Comparison of ENCODE assay signal across 8 mouse cellular contexts in the genomic region with DNA sequence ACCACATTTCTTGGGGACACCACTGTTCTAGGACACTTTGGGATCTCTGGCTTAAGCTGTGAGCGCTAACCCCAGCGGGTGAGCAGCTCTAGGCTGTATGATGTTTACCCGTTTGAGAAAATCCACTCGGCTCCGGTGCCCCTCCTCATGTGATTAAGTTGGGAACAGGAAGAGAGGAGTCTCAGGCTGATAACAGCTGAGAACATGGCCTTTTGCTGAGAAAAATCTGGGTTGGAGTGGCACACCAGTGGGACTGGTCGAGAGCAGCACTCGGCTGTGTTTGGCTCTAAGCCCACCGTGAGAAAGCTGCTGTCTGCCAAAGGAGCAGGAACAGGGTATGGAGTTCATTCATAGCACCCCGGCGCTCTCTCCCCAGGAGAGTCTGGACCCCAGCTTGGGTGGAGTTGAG. TPM values are rescaled to one million over a fixed set of nuclear protein-coding genes. Genes with fewer than 3 reads are reported as not detected.
A peak's percentile ranks its signal among the peaks of the same experiment; 100 is the strongest.
DNase-seq lines count a peak whose midpoint lies in the region; ATAC-seq and TF ChIP-seq lines count a peak whose summit lies in the region.

No protein-coding gene starts in this region.

- H3K27ac ChIP-seq in intestine, postnatal 0 days (ENCODE audit: low read depth, low read length), result no peak overlapping the region
- H3K27ac ChIP-seq in neural tube, embryonic 12.5 days, result no peak overlapping the region

- TF ChIP-seq CTCF in intestine, postnatal 0 days (IDR thresholded peaks at IDR 0.05; ENCODE audit: low read depth), result no peak

- peaks cover 7% of the 10 kb centered on the region; the same call in 1 of the 2 replicates for H3K4me1 ChIP-seq in intestine, postnatal 0 days (replicated peaks; ENCODE audit: control insufficient read depth, insufficient read depth, low read length)
- peaks cover 54% of the 10 kb centered on the region for H3K4me1 ChIP-seq in neural tube, embryonic 12.5 days

- H3K27me3 ChIP-seq in intestine, postnatal 0 days (replicated peaks; ENCODE audit: control insufficient read depth, insufficient read depth, low read length), result peaks cover 19% of the 10 kb centered on the region
- peaks cover 21% of the 10 kb centered on the region for H3K27me3 ChIP-seq in neural tube, embryonic 12.5 days (replicated peaks)

- WGBS in intestine, postnatal 0 days, result 22% methylated on average over 10 of the region's 10 CpGs
- 17% methylated on average over 10 of the region's 10 CpGs for WGBS in neural tube, embryonic 12.5 days

- peak overlapping the region; percentile 93; the same call in 1 of the 2 replicates for H3K4me3 ChIP-seq in intestine, postnatal 0 days (ENCODE audit: low read depth, low read length)
- peak overlapping the region; percentile 92 for H3K4me3 ChIP-seq in neural tube, embryonic 12.5 days

- H3K36me3 ChIP-seq in intestine, postnatal 0 days (ENCODE audit: control insufficient read depth, insufficient read depth), result no peaks in the 10 kb centered on the region
- no peaks in the 10 kb centered on the region for H3K36me3 ChIP-seq in neural tube, embryonic 12.5 days

- peak; percentile 62 for DNase-seq in adrenal gland, postnatal 10 days
- DNase-seq in adrenal gland, adult 2 months, result no peak
- DNase-seq in testis, postnatal 10 days (ENCODE audit: low spot score), result peak; percentile 49
- no peak for DNase-seq in testis, postnatal 14 days (ENCODE audit: low spot score)
- no peak for DNase-seq in spleen, postnatal 36 days (ENCODE audit: low spot score in 2 of 2)

- H3K4me2 ChIP-seq in intestine, postnatal 0 days (replicated peaks; ENCODE audit: low read depth), result peak overlapping the region; percentile 99
- peak overlapping the region; percentile 99 for H3K4me2 ChIP-seq in neural tube, embryonic 12.5 days (replicated peaks)

- H3K9ac ChIP-seq in intestine, postnatal 0 days (ENCODE audit: low read depth, low read length), result no peak overlapping the region
- peak overlapping the region; percentile 93; the same call in 1 of the 2 replicates for H3K9ac ChIP-seq in neural tube, embryonic 12.5 days

- H3K9me3 ChIP-seq in intestine, postnatal 0 days (ENCODE audit: control insufficient read depth), result no peaks in the 10 kb centered on the region
- no peaks in the 10 kb centered on the region for H3K9me3 ChIP-seq in neural tube, embryonic 12.5 days

- no peak for ATAC-seq in intestine, postnatal 0 days
- no peak for ATAC-seq in neural tube, embryonic 12.5 days (ENCODE audit: low FRiP score, low read depth)
- ATAC-seq in activated CD4-positive, CD25-positive, alpha-beta regulatory T cell, adult 4 months, result no peak

RNA-seq across cellular contexts. Expression of a gene that starts 3.2 kb away (rescaled TPM):
- total RNA-seq in adrenal gland, postnatal 10 days (2021), result 10 to 100 TPM; 30.1 to 37.9 TPM
- 10 to 100 TPM; 36.5 to 46.0 TPM for total RNA-seq in adrenal gland, adult 2 months (2021)
- 59.5 and 60.3 TPM in 2 replicates for polyA plus RNA-seq in adrenal gland, adult 2 months (2012; rRNA removed)
- polyA plus RNA-seq in intestine, postnatal 0 days (2015; fragmentation: Nextera tagmentation; extraction: Ambion mirVana), result 6.1 and 8.9 TPM in 2 replicates
- polyA plus RNA-seq in neural tube, embryonic 12.5 days (2016; fragmentation: Nextera tagmentation; extraction: Ambion mirVana), result 8.1 and 8.6 TPM in 2 replicates
- polyA plus RNA-seq in activated CD4-positive, CD25-positive, alpha-beta regulatory T cell, adult 4 months (2017; shearing (Covaris generic)), result 1 to 10 TPM; 3.6 TPM

RNA-seq across cellular contexts. Expression of a gene that starts 23.0 kb away (rescaled TPM):
- total RNA-seq in adrenal gland, postnatal 10 days (2021), result 10 to 100 TPM; 11.2 to 15.0 TPM
- total RNA-seq in adrenal gland, adult 2 months (2021), result 10 to 100 TPM in 1 of 2 experiments, 1 to 10 TPM in 1; 7.8 to 15.7 TPM
- polyA plus RNA-seq in adrenal gland, adult 2 months (2012; rRNA removed), result 21.6 and 22.0 TPM in 2 replicates
- 6.7 and 7.4 TPM in 2 replicates for polyA plus RNA-seq in intestine, postnatal 0 days (2015; fragmentation: Nextera tagmentation; extraction: Ambion mirVana)
- polyA plus RNA-seq in neural tube, embryonic 12.5 days (2016; fragmentation: Nextera tagmentation; extraction: Ambion mirVana), result 18.3 and 18.4 TPM in 2 replicates
- polyA plus RNA-seq in activated CD4-positive, CD25-positive, alpha-beta regulatory T cell, adult 4 months (2017; shearing (Covaris generic)), result 1 to 10 TPM; 1.3 to 1.5 TPM

RNA-seq across cellular contexts. Expression of a gene that starts 41.6 kb away (rescaled TPM):
- total RNA-seq in adrenal gland, postnatal 10 days (2021), result 100 to 1,000 TPM; 157 to 177 TPM
- total RNA-seq in adrenal gland, adult 2 months (2021), result 100 to 1,000 TPM; 245 to 355 TPM
- 205 and 242 TPM in 2 replicates for polyA plus RNA-seq in adrenal gland, adult 2 months (2012; rRNA removed)
- 13.4 and 14.2 TPM in 2 replicates for polyA plus RNA-seq in intestine, postnatal 0 days (2015; fragmentation: Nextera tagmentation; extraction: Ambion mirVana)
- 54.1 and 58.5 TPM in 2 replicates for polyA plus RNA-seq in neural tube, embryonic 12.5 days (2016; fragmentation: Nextera tagmentation; extraction: Ambion mirVana)
- polyA plus RNA-seq in activated CD4-positive, CD25-positive, alpha-beta regulatory T cell, adult 4 months (2017; shearing (Covaris generic)), result 10 to 100 TPM; 37.3 to 58.1 TPM

Comparison
In these comparisons a context has a peak if more than half of its experiments do, and no peak if none do; other contexts are left out.
1. DNase-seq: peak in adrenal gland, postnatal 10 days (single experiment) and testis, postnatal 10 days (single experiment); none in adrenal gland, adult 2 months (single experiment), testis, postnatal 14 days (single experiment) and spleen, postnatal 36 days (0 of 2).